Comparison of ENCODE assay signal across 11 mouse cellular contexts in genomic region chr9:44505824-44506467, GRCm38 (mm10). TPM values are rescaled to one million over a fixed set of nuclear protein-coding genes. Genes with fewer than 3 reads are reported as not detected.
A peak's percentile ranks its signal among the peaks of the same experiment; 100 is the strongest.
DNase-seq lines count a peak whose midpoint lies in the region; ATAC-seq and TF ChIP-seq lines count a peak whose summit lies in the region.
"Had no signal": no experiment of that assay in that cellular context is flagged by ENCODE, and none has a peak within 500 bp of the region (broad histone marks: within the 10 kb centered on the region; RNA-seq: fewer than 3 reads in every experiment).

No protein-coding gene starts in this region.

- no peaks in the 10 kb centered on the region for H3K9me3 ChIP-seq in forebrain, embryonic 11.5 days (ENCODE audit: control insufficient read depth, low read length)
- no peaks in the 10 kb centered on the region for H3K9me3 ChIP-seq in forebrain, embryonic 15.5 days
- H3K9me3 ChIP-seq in E14TG2a.4 (ENCODE audit: low read length) = peaks cover 5% of the 10 kb centered on the region
- no peaks in the 10 kb centered on the region for H3K9me3 ChIP-seq in embryonic facial prominence, embryonic 10.5 days
- H3K9me3 ChIP-seq: limb, embryonic 15.5 days had no signal

- H3K27me3 ChIP-seq in forebrain, embryonic 11.5 days (ENCODE audit: control insufficient read depth, insufficient read depth, low read length) = no peaks in the 10 kb centered on the region
- no peaks in the 10 kb centered on the region for H3K27me3 ChIP-seq in forebrain, embryonic 15.5 days
- no peaks in the 10 kb centered on the region for H3K27me3 ChIP-seq in kidney, adult 2 months (replicated peaks; ENCODE audit: control insufficient read depth, insufficient read depth, low read length)
- H3K27me3 ChIP-seq in E14TG2a.4 (ENCODE audit: insufficient read depth, low read length) = peaks cover 6% of the 10 kb centered on the region
- H3K27me3 ChIP-seq in embryonic facial prominence, embryonic 10.5 days (replicated peaks; ENCODE audit: low read depth, poor library complexity, severe bottlenecking) = peaks cover 19% of the 10 kb centered on the region
- H3K27me3 ChIP-seq: limb, embryonic 15.5 days had no signal

- whole genome bisulfite sequencing in forebrain, embryonic 11.5 days = 60% methylated on average over 23 of the region's 23 CpGs
- WGBS in forebrain, embryonic 15.5 days = 56% methylated on average over 23 of the region's 23 CpGs
- 67% methylated on average over 23 of the region's 23 CpGs for WGBS in kidney, adult 2 months
- 60% methylated on average over 23 of the region's 23 CpGs for WGBS in embryonic facial prominence, embryonic 10.5 days

- H3K4me2 ChIP-seq in forebrain, embryonic 11.5 days (ENCODE audit: low read depth, low read length, severe bottlenecking) = no peak overlapping the region
- H3K4me2 ChIP-seq in forebrain, embryonic 15.5 days (replicated peaks) = no peak overlapping the region
- H3K4me2 ChIP-seq: limb, embryonic 15.5 days had no signal

- no peak for TF ChIP-seq POLR2A in kidney, adult 2 months (IDR thresholded peaks at IDR 0.05; ENCODE audit: low read depth, low read length)

- H3K4me3 ChIP-seq in forebrain, embryonic 11.5 days (ENCODE audit: low read depth, low read length) = no peak overlapping the region
- H3K4me3 ChIP-seq in forebrain, embryonic 15.5 days = no peak overlapping the region
- no peak overlapping the region for H3K4me3 ChIP-seq in kidney, adult 2 months (ENCODE audit: insufficient read depth, low read depth, low read length)
- peak overlapping the region; percentile 53 for H3K4me3 ChIP-seq in E14TG2a.4 (replicated peaks; ENCODE audit: low read length)
- peak overlapping the region; percentile 19; the same call in 1 of the 2 replicates for H3K4me3 ChIP-seq in embryonic facial prominence, embryonic 10.5 days
- H3K4me3 ChIP-seq: erythroblast, embryonic 14.5 days; limb, embryonic 15.5 days had no signal

- H3K4me1 ChIP-seq in forebrain, embryonic 11.5 days (replicated peaks; ENCODE audit: control insufficient read depth, insufficient read depth, low read length) = peaks cover 20% of the 10 kb centered on the region; the same call in 1 of the 2 replicates
- H3K4me1 ChIP-seq in forebrain, embryonic 15.5 days = peaks cover 43% of the 10 kb centered on the region
- peaks cover 8% of the 10 kb centered on the region; the same call in 1 of the 2 replicates for H3K4me1 ChIP-seq in kidney, adult 2 months (ENCODE audit: control insufficient read depth, insufficient read depth, low read length)
- peaks cover 62% of the 10 kb centered on the region for H3K4me1 ChIP-seq in E14TG2a.4 (replicated peaks; ENCODE audit: low read depth, low read length)
- H3K4me1 ChIP-seq in embryonic facial prominence, embryonic 10.5 days = peaks cover 49% of the 10 kb centered on the region

- ATAC-seq in forebrain, embryonic 11.5 days (replicated peaks; ENCODE audit: low FRiP score) = no peak
- no peak for ATAC-seq in forebrain, embryonic 15.5 days (replicated peaks)

- H3K9ac ChIP-seq in forebrain, embryonic 11.5 days (ENCODE audit: low read length) = no peak overlapping the region
- H3K9ac ChIP-seq in forebrain, embryonic 15.5 days (replicated peaks) = no peak overlapping the region
- H3K9ac ChIP-seq: limb, embryonic 15.5 days had no signal

- H3K27ac ChIP-seq in forebrain, embryonic 11.5 days (ENCODE audit: low read depth, low read length) = no peak overlapping the region
- no peak overlapping the region for H3K27ac ChIP-seq in forebrain, embryonic 15.5 days (replicated peaks)
- H3K27ac ChIP-seq in kidney, adult 2 months (ENCODE audit: insufficient read depth, low read depth, low read length) = no peak overlapping the region
- 0 out of 2 replicates have a peak overlapping the region, but pooled peaks have one; percentile 12 for H3K27ac ChIP-seq in embryonic facial prominence, embryonic 10.5 days (replicated peaks)
- H3K27ac ChIP-seq: limb, embryonic 15.5 days had no signal

- DNase-seq in forebrain, embryonic 11.5 days (ENCODE audit: low spot score) = peak; percentile 57
- DNase-seq in kidney, postnatal 4 days = peak; percentile 52 to 62
- no peak for DNase-seq in kidney, adult 2 months
- no peak for DNase-seq in embryonic facial prominence, embryonic 10.5 days (ENCODE audit: low spot score)
- DNase-seq in spleen, postnatal 14 days (ENCODE audit: low spot score in 2 of 2) = no peak
- no peak for DNase-seq in right cerebral cortex, postnatal 25 days
- DNase-seq: adrenal gland, adult 8-10 months had no signal

- peaks cover 4% of the 10 kb centered on the region; the same call in 1 of the 2 replicates for H3K36me3 ChIP-seq in forebrain, embryonic 11.5 days (ENCODE audit: control insufficient read depth, insufficient read depth, low read length)
- H3K36me3 ChIP-seq in forebrain, embryonic 15.5 days = peaks cover 51% of the 10 kb centered on the region
- no peaks in the 10 kb centered on the region; the same call in 1 of the 2 replicates for H3K36me3 ChIP-seq in kidney, adult 2 months (ENCODE audit: control insufficient read depth, insufficient read depth, low read length)
- H3K36me3 ChIP-seq in E14TG2a.4 (ENCODE audit: insufficient read depth, low read length) = peaks cover 8% of the 10 kb centered on the region; the same call in 1 of the 2 replicates
- H3K36me3 ChIP-seq in embryonic facial prominence, embryonic 10.5 days (replicated peaks) = peaks cover 81% of the 10 kb centered on the region

- TF ChIP-seq CTCF in kidney, adult 2 months (conservative IDR thresholded peaks at IDR 0.05; ENCODE audit: insufficient read depth, insufficient read length, low read depth, low read length) = no peak
- TF ChIP-seq CTCF in E14TG2a.4 (conservative IDR thresholded peaks at IDR 0.05; ENCODE audit: low read length) = no peak; the same call in 1 of the 2 replicates

RNA-seq across cellular contexts. Expression of gene Bcl9l, which starts 23.3 kb away (rescaled TPM):
- 8.7 and 10.6 TPM in 2 replicates for polyA plus RNA-seq in forebrain, embryonic 11.5 days (2014; fragmentation: Nextera tagmentation; extraction: Ambion mirVana)
- 13.6 and 14.4 TPM in 2 replicates for polyA plus RNA-seq in forebrain, embryonic 15.5 days (2015; fragmentation: Nextera tagmentation; extraction: Ambion mirVana)
- polyA plus RNA-seq in kidney, adult 2 months (2012; rRNA removed) = 23.1 and 25.1 TPM in 2 replicates
- 7.4 and 7.7 TPM in 2 replicates for polyA plus RNA-seq in embryonic facial prominence, embryonic 10.5 days (2016; fragmentation: Nextera tagmentation; extraction: Ambion mirVana)

RNA-seq across cellular contexts. Expression of gene Upk2, which starts 51.2 kb away (rescaled TPM):
- polyA plus RNA-seq in forebrain, embryonic 11.5 days (2014; fragmentation: Nextera tagmentation; extraction: Ambion mirVana) = not detected in 2 replicates
- polyA plus RNA-seq in forebrain, embryonic 15.5 days (2015; fragmentation: Nextera tagmentation; extraction: Ambion mirVana) = not detected in 2 replicates
- polyA plus RNA-seq in kidney, adult 2 months (2012; rRNA removed) = 9.0 and 11.6 TPM in 2 replicates
- 0.41 and 0.59 TPM in 2 replicates for polyA plus RNA-seq in embryonic facial prominence, embryonic 10.5 days (2016; fragmentation: Nextera tagmentation; extraction: Ambion mirVana)
- polyA plus RNA-seq: erythroblast, embryonic 14.5 days had no signal

RNA-seq across cellular contexts. Expression of gene Cxcr5, which starts 55.7 kb away (rescaled TPM):
- 0.09 TPM in 1 of 2 replicates, not detected in the other for polyA plus RNA-seq in forebrain, embryonic 11.5 days (2014; fragmentation: Nextera tagmentation; extraction: Ambion mirVana)
- polyA plus RNA-seq in forebrain, embryonic 15.5 days (2015; fragmentation: Nextera tagmentation; extraction: Ambion mirVana) = 0.06 TPM in 1 of 2 replicates, not detected in the other
- 0.20 and 4.0 TPM in 2 replicates for polyA plus RNA-seq in kidney, adult 2 months (2012; rRNA removed)
- not detected in 2 replicates for polyA plus RNA-seq in embryonic facial prominence, embryonic 10.5 days (2016; fragmentation: Nextera tagmentation; extraction: Ambion mirVana)
- polyA plus RNA-seq: erythroblast, embryonic 14.5 days had no signal

Comparison
In these comparisons a context has a peak if more than half of its experiments do, and no peak if none do; other contexts are left out.
1. DNase-seq: peak in forebrain, embryonic 11.5 days (single experiment) and kidney, postnatal 4 days (2 of 2); none in kidney, adult 2 months (single experiment), embryonic facial prominence, embryonic 10.5 days (single experiment), spleen, postnatal 14 days (0 of 2) and right cerebral cortex, postnatal 25 days (single experiment).
2. H3K4me3 ChIP-seq: peak in E14TG2a.4 (single experiment) and embryonic facial prominence, embryonic 10.5 days (single experiment); none in forebrain, embryonic 11.5 days (single experiment), forebrain, embryonic 15.5 days (single experiment) and kidney, adult 2 months (single experiment).